Mouse (Mus musculus) limb, embryonic 12.5 days (tissue): ENCODE results near the gene Tgif1. TPM values are rescaled to one million over a fixed set of nuclear protein-coding genes. Genes with fewer than 3 reads are reported as not detected.

Source experiments
- ATAC-seq: fragments of 200-750 bp; cut with Nextera tagmentation; 2 replicates; pipeline ENCODE4 v1.8.0; 2017; ENCODE audit warnings: low read depth, moderate TSS enrichment; ENCODE audit not compliant: insufficient number of reproducible peaks, insufficient read depth, low FRiP score, low TSS enrichment
- H3K27ac ChIP-seq: fragments of 300-500 bp; sonication (generic); 2 replicates; pipeline ENCODE4 v1.5.1; 2016; ENCODE audit warnings: mild to moderate bottlenecking, moderate library complexity
- H3K27me3 ChIP-seq: fragments of 300-500 bp; sonication (generic); 2 replicates; pipeline ENCODE4 v1.6.1; 2016; ENCODE audit warnings: mild to moderate bottlenecking, moderate library complexity
- H3K36me3 ChIP-seq: fragments of 300-500 bp; sonication (generic); 2 replicates; pipeline ENCODE4 v1.6.1; 2016; ENCODE audit warnings: mild to moderate bottlenecking, moderate library complexity
- H3K4me1 ChIP-seq: fragments of 300-500 bp; sonication (generic); replicated peaks from 2 replicates; pipeline ENCODE4 v1.6.1; 2016
- H3K4me2 ChIP-seq: fragments of 300-500 bp; sonication (generic); 2 replicates; pipeline ENCODE4 v1.6.1; 2016; ENCODE audit warnings: mild to moderate bottlenecking, moderate library complexity
- H3K4me3 ChIP-seq: fragments of 300-500 bp; sonication (generic); replicated peaks from 2 replicates; pipeline ENCODE4 v1.5.1; 2016; ENCODE audit warnings: mild to moderate bottlenecking
- H3K9ac ChIP-seq: fragments of 300-500 bp; sonication (generic); replicated peaks from 2 replicates; pipeline ENCODE4 v1.6.1; 2016; ENCODE audit warnings: mild to moderate bottlenecking, moderate library complexity
- H3K9me3 ChIP-seq: fragments of 300-500 bp; sonication (generic); 2 replicates; pipeline ENCODE4 v1.6.1; 2016; ENCODE audit warnings: mild to moderate bottlenecking, moderate library complexity
- WGBS: fragments of 180-500 bp; shearing (Covaris S2); methylation state at CpG from one replicate; pipeline ENCODE4 v1.1.7; 2016; 5-methylcytosine and 5-hydroxymethylcytosine counted together
- polyA plus RNA-seq: library from polyadenylated mRNA; unstranded; fragments of >200 nt; fragmentation: Nextera tagmentation; extraction: Ambion mirVana; gene quantifications from 2 replicates; pipeline ENCODE4 v1.2.1, GENCODE M21; 2016

The Tgif1 gene
- polyA plus RNA-seq, 1 experiment from 2014 or later: 130 TPM

GRCm38 (mm10) chr17:70881934-70882333, 28.6 kb upstream of the Tgif1 start:
- Histone ChIP-seq H3K9ac (no peak overlapping the region), H3K4me3 (no peak overlapping the region), H3K27ac (no peak overlapping the region), H3K36me3 (no peaks in the 10 kb centered on the region), H3K4me1 (peaks cover 11% of the 10 kb centered on the region; the same call in 1 of the 2 replicates), H3K4me2 (no peak overlapping the region), H3K27me3 (no peaks in the 10 kb centered on the region), H3K9me3 (no peaks in the 10 kb centered on the region)
- 0 out of 2 replicates have a peak, but pooled peaks have one; percentile 43 for ATAC-seq
- WGBS: 65% methylated on average over 10 of the region's 10 CpGs

DNA sequence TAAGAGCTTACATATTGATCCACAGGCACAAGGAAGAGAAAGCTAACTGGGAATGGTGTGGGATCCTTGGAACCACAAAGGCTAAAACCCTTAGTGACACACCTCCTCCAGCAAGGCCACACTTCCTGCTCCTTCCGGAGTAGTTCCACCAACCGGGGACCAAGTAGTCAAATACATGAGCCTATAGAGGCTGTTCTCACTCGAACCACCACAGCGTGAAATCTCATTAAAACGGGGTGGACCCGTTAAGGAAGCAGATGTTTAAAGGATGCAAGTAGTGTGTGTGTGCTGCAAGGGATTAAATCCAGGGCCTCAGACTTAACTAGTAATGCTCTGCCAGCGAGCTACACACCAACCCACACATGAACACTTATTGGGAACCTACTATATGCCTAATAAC, 27.8 kb upstream of the Tgif1 start:
- H3K4me1 ChIP-seq: peaks cover 11% of the 10 kb centered on the region; the same call in 1 of the 2 replicates
- no peak overlapping the region for H3K9ac ChIP-seq
- H3K36me3 ChIP-seq: no peaks in the 10 kb centered on the region
- no peak overlapping the region for H3K27ac ChIP-seq
- 33% methylated on average over 7 of the region's 7 CpGs for WGBS
- ATAC-seq: no peak
- H3K9me3 ChIP-seq: no peaks in the 10 kb centered on the region
- no peak overlapping the region for H3K4me2 ChIP-seq
- no peak overlapping the region for H3K4me3 ChIP-seq
- no peaks in the 10 kb centered on the region for H3K27me3 ChIP-seq

DNA sequence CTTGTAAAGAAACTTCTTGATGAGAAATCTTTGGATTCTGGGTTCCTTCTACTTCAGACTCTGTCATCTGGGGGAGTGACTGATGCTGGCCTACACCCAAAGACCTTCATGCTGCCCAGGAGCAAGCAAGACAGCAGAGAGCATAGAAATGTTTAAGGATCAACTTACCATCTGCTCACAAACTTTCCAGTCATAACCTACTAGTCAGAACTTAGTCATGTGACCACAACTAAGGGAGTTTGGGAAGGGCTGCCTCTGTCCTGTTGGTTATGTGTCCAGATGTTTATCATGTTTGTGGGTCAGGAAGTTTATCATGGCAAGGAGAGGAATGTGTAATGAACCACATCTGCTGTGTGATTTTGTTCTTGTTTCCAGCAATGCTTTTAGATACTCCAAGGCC, 24.9 kb upstream of the Tgif1 start:
- no peak overlapping the region for H3K4me2 ChIP-seq
- no peaks in the 10 kb centered on the region for H3K27me3 ChIP-seq
- no peak overlapping the region for H3K9ac ChIP-seq
- no peak for ATAC-seq
- peaks cover 15% of the 10 kb centered on the region for H3K4me1 ChIP-seq
- H3K27ac ChIP-seq: no peak overlapping the region
- no peaks in the 10 kb centered on the region for H3K36me3 ChIP-seq
- H3K9me3 ChIP-seq: no peaks in the 10 kb centered on the region
- H3K4me3 ChIP-seq: no peak overlapping the region

DNA sequence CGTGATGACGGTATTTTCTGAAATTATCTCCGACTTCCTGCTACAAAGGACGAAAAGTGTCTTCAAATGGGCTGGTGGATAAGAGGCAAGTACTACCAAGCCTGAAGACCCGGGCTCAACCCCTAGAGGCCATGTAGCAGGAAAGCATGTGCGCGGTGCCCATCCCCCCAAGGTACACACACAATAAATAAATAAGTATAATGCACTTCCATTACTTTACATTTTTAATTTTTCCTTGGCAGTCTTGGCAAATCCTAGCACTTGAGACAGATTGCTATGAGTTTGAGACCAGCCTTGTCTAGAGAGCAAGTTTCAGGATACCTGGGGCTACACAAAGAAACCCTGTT, 20.4 kb upstream of the Tgif1 start:
- Histone ChIP-seq H3K9ac (no peak overlapping the region), H3K27ac (no peak overlapping the region), H3K4me2 (peak overlapping the region; percentile 45), H3K9me3 (no peaks in the 10 kb centered on the region), H3K4me3 (no peak overlapping the region), H3K4me1 (peaks cover 17% of the 10 kb centered on the region), H3K27me3 (no peaks in the 10 kb centered on the region), H3K36me3 (no peaks in the 10 kb centered on the region)
- no peak for ATAC-seq
- WGBS: 72% methylated on average over 7 of the region's 7 CpGs

GRCm38 (mm10) chr17:70872936-70873777, 19.8 kb upstream of the Tgif1 start:
- H3K9ac ChIP-seq: peak overlapping the region; percentile 37
- peak overlapping the region; percentile 45 for H3K4me2 ChIP-seq
- no peaks in the 10 kb centered on the region for H3K36me3 ChIP-seq
- no peaks in the 10 kb centered on the region for H3K27me3 ChIP-seq
- H3K4me3 ChIP-seq: 0 out of 2 replicates have a peak overlapping the region, but pooled peaks have one; percentile 1
- 37% methylated on average over 21 of the region's 21 CpGs for WGBS
- no peaks in the 10 kb centered on the region for H3K9me3 ChIP-seq
- peaks cover 17% of the 10 kb centered on the region for H3K4me1 ChIP-seq
- ATAC-seq: no peak
- peak overlapping the region; percentile 50; the same call in 1 of the 2 replicates for H3K27ac ChIP-seq

- ATAC-seq: peak; percentile 73
- no peaks in the 10 kb centered on the region for H3K27me3 ChIP-seq
- peak overlapping the region; percentile 37 for H3K9ac ChIP-seq
- no peaks in the 10 kb centered on the region for H3K9me3 ChIP-seq
- peak overlapping the region; percentile 50 for H3K27ac ChIP-seq
- H3K36me3 ChIP-seq: no peaks in the 10 kb centered on the region
- H3K4me2 ChIP-seq: peak overlapping the region; percentile 45
- H3K4me3 ChIP-seq: no peak overlapping the region
- H3K4me1 ChIP-seq: peaks cover 17% of the 10 kb centered on the region
- WGBS: 13% methylated on average over 14 of the region's 14 CpGs
These were observed 19.0 kb upstream of the Tgif1 start for GRCm38 (mm10) chr17:70872094-70872929.

DNA sequence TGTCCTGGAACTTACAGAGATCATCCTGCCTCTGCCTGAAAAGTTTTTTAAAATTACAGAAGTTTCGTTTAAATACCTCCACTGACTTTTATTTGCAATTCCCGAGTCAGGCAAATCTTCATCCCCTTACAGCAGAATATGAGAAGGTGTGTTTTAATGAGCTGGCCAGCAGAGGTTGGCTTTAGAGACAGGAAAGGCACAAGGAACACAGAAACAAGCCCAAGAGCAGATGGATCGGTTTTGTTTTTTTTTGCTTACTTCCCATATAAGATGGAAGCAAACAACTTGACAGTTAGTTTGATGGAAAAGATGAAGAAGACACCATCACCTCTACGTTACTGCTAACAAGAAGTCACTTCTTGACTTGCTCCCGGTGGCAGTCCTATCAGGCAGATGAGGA, 18.3 kb upstream of the Tgif1 start:
- H3K27me3 ChIP-seq: no peaks in the 10 kb centered on the region
- ATAC-seq: no peak
- H3K4me1 ChIP-seq: peaks cover 17% of the 10 kb centered on the region
- H3K27ac ChIP-seq: no peak overlapping the region
- H3K4me2 ChIP-seq: no peak overlapping the region
- no peaks in the 10 kb centered on the region for H3K36me3 ChIP-seq
- H3K9ac ChIP-seq: no peak overlapping the region
- WGBS: 50% methylated on average over 5 of the region's 5 CpGs
- peaks cover 1% of the 10 kb centered on the region; the same call in 1 of the 2 replicates for H3K9me3 ChIP-seq
- H3K4me3 ChIP-seq: no peak overlapping the region

DNA sequence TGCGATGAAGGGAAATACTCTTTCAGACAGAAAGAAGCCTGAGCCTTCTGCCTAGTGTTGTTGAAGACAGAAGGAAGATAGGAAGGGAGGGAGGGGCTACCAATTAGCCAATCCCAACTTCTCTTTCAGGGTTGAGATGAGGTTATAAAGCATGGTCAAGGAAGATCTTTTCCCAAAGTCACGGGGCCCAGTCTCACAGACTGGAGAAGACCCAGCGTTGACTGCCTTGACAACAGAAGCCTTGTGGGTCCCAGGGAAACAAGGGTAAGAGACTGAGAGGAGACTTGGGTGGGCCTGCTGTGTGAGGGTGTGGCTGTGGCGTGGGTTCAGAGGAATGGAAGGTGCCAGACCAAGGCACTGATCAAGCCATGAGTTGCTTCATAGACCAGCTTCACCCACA, 17.2 kb upstream of the Tgif1 start:
- Histone ChIP-seq H3K4me3 (no peak overlapping the region), H3K27ac (no peak overlapping the region), H3K4me2 (no peak overlapping the region), H3K27me3 (no peaks in the 10 kb centered on the region), H3K4me1 (peaks cover 17% of the 10 kb centered on the region), H3K36me3 (no peaks in the 10 kb centered on the region), H3K9me3 (peaks cover 3% of the 10 kb centered on the region; the same call in 1 of the 2 replicates), H3K9ac (no peak overlapping the region)
- ATAC-seq: no peak
- 90% methylated on average over 4 of the region's 4 CpGs for WGBS

GRCm38 (mm10) chr17:70868577-70869229, 15.4 kb upstream of the Tgif1 start:
- Histone ChIP-seq H3K27me3 (no peaks in the 10 kb centered on the region), H3K36me3 (no peaks in the 10 kb centered on the region), H3K4me3 (no peak overlapping the region), H3K9ac (no peak overlapping the region), H3K4me2 (no peak overlapping the region), H3K9me3 (peaks cover 3% of the 10 kb centered on the region; the same call in 1 of the 2 replicates), H3K27ac (no peak overlapping the region), H3K4me1 (peaks cover 16% of the 10 kb centered on the region)
- WGBS: 78% methylated on average over 5 of the region's 5 CpGs
- no peak for ATAC-seq

DNA sequence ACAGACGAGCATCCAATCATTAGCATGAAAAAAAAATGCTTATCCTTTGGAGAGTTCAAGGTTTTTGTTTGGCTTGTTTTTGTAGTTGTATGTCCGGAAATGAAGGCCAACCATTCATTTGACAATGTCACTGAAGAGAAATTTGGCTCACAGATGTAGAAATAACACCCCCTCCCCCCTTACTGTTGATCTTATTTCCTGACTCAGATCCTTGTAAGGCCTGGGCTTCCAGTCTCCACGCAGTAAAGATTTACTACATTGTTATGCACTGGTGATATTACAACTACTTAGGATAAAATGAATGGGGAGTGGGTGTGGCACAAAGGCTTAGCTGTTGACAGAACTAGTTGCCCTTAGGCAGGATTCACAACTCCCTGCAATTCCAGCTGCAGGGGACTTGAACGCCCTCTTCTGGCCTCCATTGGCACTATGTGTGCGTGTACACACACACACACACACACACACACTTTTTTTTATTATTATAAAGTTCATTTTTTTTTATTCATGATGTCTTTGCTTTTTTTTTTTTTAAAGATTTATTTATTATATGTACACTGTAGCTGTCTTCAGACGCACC, 13.3 kb upstream of the Tgif1 start:
- Histone ChIP-seq H3K36me3 (no peaks in the 10 kb centered on the region; the same call in 1 of the 2 replicates), H3K9ac (no peak overlapping the region), H3K9me3 (peaks cover 3% of the 10 kb centered on the region; the same call in 1 of the 2 replicates), H3K4me1 (no peaks in the 10 kb centered on the region), H3K27ac (no peak overlapping the region), H3K27me3 (no peaks in the 10 kb centered on the region), H3K4me3 (no peak overlapping the region), H3K4me2 (no peak overlapping the region)
- WGBS: 84% methylated on average over 6 of the region's 6 CpGs
- no peak for ATAC-seq
